Mouse (Mus musculus): ENCODE measurements around the gene Slco1a6. TPM values are rescaled to one million over a fixed set of nuclear protein-coding genes. Genes with fewer than 3 reads are reported as not detected.

The Slco1a6 gene
- 0.10 TPM in 1 of 2 replicates, not detected in the other for polyA plus RNA-seq (2012; rRNA removed)

GRCm38 (mm10) chr6:142208421-142208820 is at the start of gene Slco1a6:
Slco1a6 (minus strand) TSS chr6:142208521.

Other genes starting within 250 kb of the Slco1a6 start
- 0.05 TPM in 1 of 2 replicates, not detected in the other for gene Gm6614, start 197.1 kb downstream of the Slco1a6 start, polyA plus RNA-seq (2012; rRNA removed)
- gene Iapp, start 89.9 kb upstream of the Slco1a6 start, polyA plus RNA-seq (2012; rRNA removed), result 0.33 and 0.43 TPM in 2 replicates
- gene Slco1a5, start 114.5 kb upstream of the Slco1a6 start, polyA plus RNA-seq (2012; rRNA removed), result 0.24 and 0.28 TPM in 2 replicates
- gene Pyroxd1, start 137.1 kb upstream of the Slco1a6 start, polyA plus RNA-seq (2012; rRNA removed), result 14.1 and 14.6 TPM in 2 replicates
- gene Recql, start 178.6 kb upstream of the Slco1a6 start, polyA plus RNA-seq (2012; rRNA removed), result 21.0 and 21.8 TPM in 2 replicates
- gene Golt1b, start 178.7 kb upstream of the Slco1a6 start, polyA plus RNA-seq (2012; rRNA removed), result 24.6 and 26.6 TPM in 2 replicates
- 12.3 and 13.3 TPM in 2 replicates for gene Spx, start 204.9 kb upstream of the Slco1a6 start, polyA plus RNA-seq (2012; rRNA removed)